Mouse (Mus musculus): ENCODE results near the gene Myo9a. TPM values are rescaled to one million over a fixed set of nuclear protein-coding genes. Genes with fewer than 3 reads are reported as not detected.
"Not testable (repeated sequence)": the region's sequence is repeated elsewhere in the genome, so short reads cannot be mapped to it uniquely, and the experiment has no call there.

Myo9a gene
- polyA plus RNA-seq, 1 experiment: 0.10 TPM

- Histone ChIP-seq H3K27me3 (replicated peaks) (no peaks in the 10 kb centered on the region), H3K4me1 (peaks cover 21% of the 10 kb centered on the region), H3K36me3 (replicated peaks; ENCODE audit: low read length) (no peaks in the 10 kb centered on the region), H3K4me3 (replicated peaks) (peak overlapping the region; percentile 97), H3K9me3 (no peaks in the 10 kb centered on the region)
- TF ChIP-seq FLI1 (IDR thresholded peaks at IDR 0.05; ENCODE audit: low read length) (no peak), GATA1 (IDR thresholded peaks at IDR 0.05; ENCODE audit: borderline replicate concordance, low read length) (no peak)
These were observed 973 bp upstream of the Myo9a start for GRCm38 (mm10) chr9:59749581-59750265.

- H3K27me3 ChIP-seq (replicated peaks): no peaks in the 10 kb centered on the region
- TF ChIP-seq FLI1 (IDR thresholded peaks at IDR 0.05; ENCODE audit: low read length): no peak
- TF ChIP-seq GATA1 (IDR thresholded peaks at IDR 0.05; ENCODE audit: borderline replicate concordance, low read length): no peak
These were observed 428 bp downstream of the Myo9a start for GRCm38 (mm10) chr9:59751066-59751581.

GRCm38 (mm10) chr9:59751966-59752365, 1.3 kb downstream of the Myo9a start:
- Histone ChIP-seq H3K4me1 (peaks cover 21% of the 10 kb centered on the region), H3K36me3 (replicated peaks; ENCODE audit: low read length) (no peaks in the 10 kb centered on the region), H3K9me3 (no peaks in the 10 kb centered on the region), H3K4me3 (replicated peaks) (peak overlapping the region; percentile 97), H3K27me3 (replicated peaks) (no peaks in the 10 kb centered on the region)
- TF ChIP-seq GATA1 (IDR thresholded peaks at IDR 0.05; ENCODE audit: borderline replicate concordance, low read length): no peak
- TF ChIP-seq FLI1 (IDR thresholded peaks at IDR 0.05; ENCODE audit: low read length): no peak

More at GRCm38 (mm10) chr9:59751066-59751581, 428 bp downstream of the Myo9a start:
- H3K9me3 ChIP-seq: no peaks in the 10 kb centered on the region
- no peaks in the 10 kb centered on the region for H3K36me3 ChIP-seq (replicated peaks; ENCODE audit: low read length)
- peaks cover 21% of the 10 kb centered on the region for H3K4me1 ChIP-seq
- peak overlapping the region; percentile 97 for H3K4me3 ChIP-seq (replicated peaks)

- no peaks in the 10 kb centered on the region for H3K27me3 ChIP-seq (replicated peaks)
- H3K36me3 ChIP-seq (replicated peaks; ENCODE audit: low read length): no peaks in the 10 kb centered on the region
- H3K4me3 ChIP-seq (replicated peaks): no peak overlapping the region
- TF ChIP-seq GATA1 (IDR thresholded peaks at IDR 0.05; ENCODE audit: borderline replicate concordance, low read length) (no peak), FLI1 (IDR thresholded peaks at IDR 0.05; ENCODE audit: low read length) (no peak)
- peaks cover 4% of the 10 kb centered on the region for H3K4me1 ChIP-seq
- H3K9me3 ChIP-seq: no peaks in the 10 kb centered on the region
These were observed 4.5 kb downstream of the Myo9a start for GRCm38 (mm10) chr9:59755199-59755598.

GRCm38 (mm10) chr9:59757016-59757415, 6.3 kb downstream of the Myo9a start:
- H3K27me3 ChIP-seq (replicated peaks); H3K9me3 ChIP-seq; H3K4me1 ChIP-seq: not testable (repeated sequence)

DNA sequence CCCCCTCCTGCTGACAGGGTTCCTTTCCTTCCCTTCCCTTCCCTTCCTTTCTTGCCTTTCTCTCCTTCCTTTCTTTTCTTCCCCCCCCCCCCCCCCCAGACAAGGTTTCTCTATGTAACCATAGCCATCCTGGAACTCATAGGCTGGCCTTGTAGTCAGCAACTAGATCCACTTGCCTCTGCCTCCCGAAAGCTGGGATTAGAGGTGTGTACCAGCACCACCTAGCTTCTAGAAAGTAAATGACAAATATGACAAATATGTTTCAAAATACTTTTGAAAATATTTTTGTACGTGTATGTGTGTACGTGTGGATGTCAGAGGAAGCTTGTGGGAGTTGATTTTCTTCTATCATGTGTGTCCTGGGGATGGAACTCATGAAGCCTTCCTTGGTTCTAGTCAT, 9.8 kb downstream of the Myo9a start:
- no peaks in the 10 kb centered on the region for H3K9me3 ChIP-seq
- no peaks in the 10 kb centered on the region; the same call in 1 of the 2 replicates for H3K4me1 ChIP-seq
- H3K27me3 ChIP-seq (replicated peaks): no peaks in the 10 kb centered on the region
- TF ChIP-seq FLI1 (IDR thresholded peaks at IDR 0.05; ENCODE audit: low read length) (no peak), GATA1 (IDR thresholded peaks at IDR 0.05; ENCODE audit: borderline replicate concordance, low read length) (no peak)
- H3K36me3 ChIP-seq (replicated peaks; ENCODE audit: low read length): no peaks in the 10 kb centered on the region
- no peak overlapping the region for H3K4me3 ChIP-seq (replicated peaks)

More at GRCm38 (mm10) chr9:59757016-59757415, 6.3 kb downstream of the Myo9a start:
- H3K4me3 ChIP-seq (replicated peaks); H3K36me3 ChIP-seq (replicated peaks; ENCODE audit: low read length): not testable (repeated sequence)

DNA sequence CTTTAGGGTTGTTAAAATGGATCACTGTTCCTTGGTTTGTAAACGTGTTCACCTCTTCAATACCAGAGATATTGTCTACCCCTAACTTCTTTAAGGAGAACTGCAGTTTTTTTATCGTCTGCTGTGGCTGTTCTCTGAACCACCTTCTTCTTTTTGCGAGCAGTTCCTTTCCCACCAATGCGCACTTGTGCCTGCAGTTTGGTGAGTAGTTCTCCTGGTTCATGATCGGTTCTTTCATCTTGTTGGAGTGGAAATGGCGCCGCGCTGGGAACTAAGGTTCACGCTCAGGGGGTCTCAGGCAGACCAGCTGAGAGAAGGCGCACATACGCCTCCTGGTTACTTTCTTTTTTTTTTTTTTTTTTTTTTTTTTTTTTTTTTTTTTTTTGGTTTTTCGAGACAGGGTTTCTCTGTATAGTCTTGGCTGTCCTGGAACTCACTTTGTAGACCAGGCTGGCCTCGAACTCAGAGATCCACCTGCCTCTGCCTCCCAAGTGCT, 16.3 kb downstream of the Myo9a start:
- H3K27me3 ChIP-seq (replicated peaks); H3K4me1 ChIP-seq; H3K9me3 ChIP-seq; H3K4me3 ChIP-seq (replicated peaks); H3K36me3 ChIP-seq (replicated peaks; ENCODE audit: low read length): not testable (repeated sequence)

DNA sequence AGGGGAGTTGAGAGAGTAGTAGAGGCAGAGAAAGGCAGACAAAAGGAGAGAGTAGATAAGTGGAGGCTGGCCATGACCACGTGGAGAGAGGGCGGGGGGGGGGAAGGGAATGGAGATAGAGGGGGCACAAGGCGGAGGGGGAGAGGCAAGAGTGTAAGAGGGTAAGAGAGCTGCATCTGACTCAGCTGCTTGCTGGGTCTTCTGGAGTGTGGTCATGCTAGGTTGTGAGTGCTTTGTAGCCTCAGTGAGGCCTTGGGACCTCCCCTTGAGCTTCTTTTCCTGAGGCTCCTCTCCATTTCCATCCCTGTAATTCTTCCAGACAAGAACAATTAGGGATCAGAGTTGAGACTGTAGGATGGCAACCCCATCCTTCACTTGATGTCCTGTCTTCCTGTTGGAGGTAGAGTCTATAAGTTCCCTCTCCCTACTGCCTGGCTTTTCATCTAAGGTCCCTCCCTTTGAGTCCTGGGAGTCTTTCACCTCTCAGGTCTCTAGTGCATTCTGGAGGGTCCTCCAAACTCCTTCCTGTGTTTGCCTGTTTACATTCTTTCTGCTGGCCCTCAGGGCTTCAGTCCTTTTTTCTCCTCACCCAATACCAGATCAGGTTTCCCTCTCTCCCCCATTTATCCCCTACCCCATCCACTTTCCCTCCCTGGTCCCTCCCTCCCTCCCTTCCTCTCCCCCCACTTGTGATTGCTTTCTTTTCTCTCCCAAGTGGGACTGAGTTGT, 55.5 kb downstream of the Myo9a start:
- H3K36me3 ChIP-seq (replicated peaks; ENCODE audit: low read length): peaks cover 14% of the 10 kb centered on the region
- not testable (repeated sequence) for H3K4me1 ChIP-seq; H3K9me3 ChIP-seq; H3K4me3 ChIP-seq (replicated peaks); H3K27me3 ChIP-seq (replicated peaks)

- H3K4me3 ChIP-seq (replicated peaks): no peak overlapping the region
- no peaks in the 10 kb centered on the region for H3K9me3 ChIP-seq
- TF ChIP-seq FLI1 (IDR thresholded peaks at IDR 0.05; ENCODE audit: low read length) (no peak), GATA1 (IDR thresholded peaks at IDR 0.05; ENCODE audit: borderline replicate concordance, low read length) (no peak)
- H3K36me3 ChIP-seq (replicated peaks; ENCODE audit: low read length): peaks cover 15% of the 10 kb centered on the region
- H3K4me1 ChIP-seq: no peaks in the 10 kb centered on the region
- H3K27me3 ChIP-seq (replicated peaks): no peaks in the 10 kb centered on the region
These were observed 133.9 kb downstream of the Myo9a start for GRCm38 (mm10) chr9:59884551-59884950.

GRCm38 (mm10) chr9:59903382-59903781, 152.7 kb downstream of the Myo9a start:
- H3K4me1 ChIP-seq: no peaks in the 10 kb centered on the region
- H3K9me3 ChIP-seq: no peaks in the 10 kb centered on the region
- TF ChIP-seq GATA1 (IDR thresholded peaks at IDR 0.05; ENCODE audit: borderline replicate concordance, low read length): no peak
- no peaks in the 10 kb centered on the region for H3K27me3 ChIP-seq (replicated peaks)
- peaks cover 19% of the 10 kb centered on the region for H3K36me3 ChIP-seq (replicated peaks; ENCODE audit: low read length)
- no peak overlapping the region for H3K4me3 ChIP-seq (replicated peaks)
